Mouse (Mus musculus) brain, embryonic 14.5 days (tissue): ENCODE data around the gene Spata48. TPM values are rescaled to one million over a fixed set of nuclear protein-coding genes. Genes with fewer than 3 reads are reported as not detected.

Experiments
- DNase-seq: peaks from one replicate; pipeline ENCODE4 v3.0.0-alpha.2; 2011; ENCODE audit warnings: low read depth
- CTCF ChIP-seq: fragments of 200-500 bp; IDR thresholded peaks from 2 replicates; pipeline ENCODE4 v1.5.1; 2012; ENCODE audit warnings: inconsistent platforms, mild to moderate bottlenecking, moderate library complexity, borderline replicate concordance; ENCODE audit not compliant: insufficient read depth, insufficient read length; ENCODE audit errors: extremely low read depth
- POLR2A ChIP-seq: fragments of 200-500 bp; IDR thresholded peaks from 2 replicates; pipeline ENCODE4 v1.6.1; 2012; ENCODE audit warnings: mild to moderate bottlenecking, inconsistent platforms, borderline replicate concordance; ENCODE audit not compliant: poor library complexity, insufficient read depth, insufficient read length, severe bottlenecking; ENCODE audit errors: extremely low read depth
- polyA plus RNA-seq: library from polyadenylated mRNA; depleted of rRNA; stranded (reverse); fragments of >200 nt; gene quantifications from 2 replicates; pipeline ENCODE4 v1.2.3, GENCODE M21; 2012

Spata48 gene
- polyA plus RNA-seq, 1 experiment: 0.48 TPM

- no peak for DNase-seq
- TF ChIP-seq CTCF (no peak), POLR2A (no peak)
These were observed 50.2 kb downstream of the Spata48 start for GRCm38 (mm10) chr11:11512056-11512455.

- no peak for TF ChIP-seq CTCF
- TF ChIP-seq POLR2A: no peak
- DNase-seq: no peak
These were observed 51.3 kb downstream of the Spata48 start for GRCm38 (mm10) chr11:11513008-11513799.

- DNase-seq: no peak
- no peak for TF ChIP-seq CTCF
- no peak for TF ChIP-seq POLR2A
These were observed 53.0 kb downstream of the Spata48 start for GRCm38 (mm10) chr11:11514920-11515319.

- TF ChIP-seq CTCF (no peak), POLR2A (no peak)
These were observed 56.0 kb downstream of the Spata48 start for GRCm38 (mm10) chr11:11517781-11518435.

GRCm38 (mm10) chr11:11519255-11520243 is 57.7 kb downstream of the Spata48 start:
- TF ChIP-seq POLR2A (no peak), CTCF (no peak)
- no peak for DNase-seq

More at GRCm38 (mm10) chr11:11517781-11518435, 56.0 kb downstream of the Spata48 start:
- DNase-seq: no peak

- TF ChIP-seq POLR2A: no peak
- no peak for TF ChIP-seq CTCF
These were observed 60.1 kb downstream of the Spata48 start for GRCm38 (mm10) chr11:11521908-11522441.

GRCm38 (mm10) chr11:11528760-11529159 is 66.9 kb downstream of the Spata48 start:
- no peak for TF ChIP-seq POLR2A
- no peak for TF ChIP-seq CTCF
- no peak for DNase-seq

More at GRCm38 (mm10) chr11:11521908-11522441, 60.1 kb downstream of the Spata48 start:
- no peak for DNase-seq

GRCm38 (mm10) chr11:11529165-11529564 is 67.3 kb downstream of the Spata48 start:
- DNase-seq: no peak
- TF ChIP-seq POLR2A (no peak), CTCF (no peak)

GRCm38 (mm10) chr11:11530126-11530525 is 68.2 kb downstream of the Spata48 start:
- TF ChIP-seq POLR2A: no peak
- no peak for TF ChIP-seq CTCF
- no peak for DNase-seq

- no peak for TF ChIP-seq CTCF
- TF ChIP-seq POLR2A: no peak
- DNase-seq: no peak
These were observed 74.4 kb downstream of the Spata48 start for GRCm38 (mm10) chr11:11536295-11536694.

GRCm38 (mm10) chr11:11545948-11546347 is 84.1 kb downstream of the Spata48 start:
- no peak for DNase-seq
- no peak for TF ChIP-seq CTCF
- TF ChIP-seq POLR2A: no peak
